Mouse (Mus musculus) liver, adult 2 months (tissue): ENCODE results near the gene Myo18b.

Experiments used
- CTCF ChIP-seq: fragments of 200-500 bp; IDR thresholded peaks from 2 replicates; pipeline ENCODE4 v1.5.1; 2011; ENCODE audit warnings: low read depth, low read length, control low read depth
- POLR2A ChIP-seq: fragments of 200-500 bp; IDR thresholded peaks from 2 replicates; pipeline ENCODE4 v1.6.1; 2011; ENCODE audit warnings: low read length, control low read depth; ENCODE audit not compliant: insufficient read depth; ENCODE audit errors: extremely low read depth

GRCm38 (mm10) chr5:112925422-112925821 is 29.3 kb upstream of the Myo18b start:
- TF ChIP-seq CTCF: no peak
- TF ChIP-seq POLR2A: no peak
